Mouse (Mus musculus): ENCODE results near the gene Zdhhc5.

GRCm38 (mm10) chr2:84677270-84677967 is 37.6 kb downstream of the Zdhhc5 start:
- TF ChIP-seq CTCF (IDR thresholded peaks at IDR 0.05; ENCODE audit: control insufficient read depth, insufficient read depth, low read length) (peak; percentile 38; the same call in 1 of the 2 replicates), POLR2A (IDR thresholded peaks at IDR 0.05; ENCODE audit: borderline replicate concordance, control insufficient read depth, low read depth, low read length) (no peak)
